Mouse (Mus musculus) forebrain, embryonic 15.5 days (tissue): ENCODE data around the gene Gm28374. TPM values are rescaled to one million over a fixed set of nuclear protein-coding genes. Genes with fewer than 3 reads are reported as not detected.
"Not testable (repeated sequence)": the region's sequence is repeated elsewhere in the genome, so short reads cannot be mapped to it uniquely, and the experiment has no call there.

Experiments
- ATAC-seq: fragments of 200-750 bp; cut with Nextera tagmentation; replicated peaks from 2 replicates; pipeline ENCODE4 v1.8.0; 2017; ENCODE audit warnings: mild to moderate bottlenecking, moderate TSS enrichment, moderate library complexity
- H3K27ac ChIP-seq: fragments of 300-500 bp; sonication (generic); replicated peaks from 2 replicates; pipeline ENCODE4 v1.5.1; 2015; ENCODE audit warnings: mild to moderate bottlenecking, inconsistent platforms
- H3K27me3 ChIP-seq: fragments of 300-500 bp; sonication (generic); 2 replicates; pipeline ENCODE4 v1.6.1; 2015; ENCODE audit warnings: inconsistent platforms
- H3K36me3 ChIP-seq: fragments of 300-500 bp; sonication (generic); 2 replicates; pipeline ENCODE4 v1.6.1; 2015; ENCODE audit warnings: mild to moderate bottlenecking, inconsistent platforms
- H3K4me1 ChIP-seq: fragments of 300-500 bp; sonication (generic); 2 replicates; pipeline ENCODE4 v1.6.1; 2015; ENCODE audit warnings: inconsistent platforms
- H3K4me2 ChIP-seq: fragments of 300-500 bp; sonication (generic); replicated peaks from 2 replicates; pipeline ENCODE4 v1.6.1; 2015; ENCODE audit warnings: mild to moderate bottlenecking, inconsistent platforms
- H3K4me3 ChIP-seq: fragments of 300-500 bp; sonication (generic); 2 replicates; pipeline ENCODE4 v1.5.1; 2015; ENCODE audit warnings: mild to moderate bottlenecking, inconsistent platforms
- H3K9ac ChIP-seq: fragments of 300-500 bp; sonication (generic); replicated peaks from 2 replicates; pipeline ENCODE4 v1.6.1; 2015; ENCODE audit warnings: mild to moderate bottlenecking, inconsistent platforms
- H3K9me3 ChIP-seq: fragments of 300-500 bp; sonication (generic); 2 replicates; pipeline ENCODE4 v1.6.1; 2016; ENCODE audit warnings: inconsistent platforms
- WGBS: fragments of 180-500 bp; shearing (Covaris S2); methylation state at CpG from one replicate; pipeline ENCODE4 v1.1.7; 2015; ENCODE audit warnings: mixed read lengths; 5-methylcytosine and 5-hydroxymethylcytosine counted together
- polyA plus RNA-seq: library from polyadenylated mRNA; unstranded; fragments of >200 nt; fragmentation: Nextera tagmentation; extraction: Ambion mirVana; gene quantifications from 2 replicates; pipeline ENCODE4 v1.2.1, GENCODE M21; 2015

Gm28374 gene
- polyA plus RNA-seq, 1 experiment from 2014 or later: 2.6 TPM

- H3K4me3 ChIP-seq: peak overlapping the region; percentile 90
- ATAC-seq: peak; percentile 6
- 2% methylated on average over 42 of the region's 44 CpGs for WGBS
These were observed 34.7 kb downstream of the Gm28374 start for GRCm38 (mm10) chr19:6047154-6047898.

GRCm38 (mm10) chr19:6046294-6047153 lies 35.5 kb downstream of the Gm28374 start, which contains the start of gene Syvn1:
Gene Syvn1 (plus strand): TSS chr19:6046576.
- H3K4me3 ChIP-seq: peak within 1 kb of the TSS; percentile 90
- H3K27me3 ChIP-seq: no peaks in the 10 kb centered on the region
- ATAC-seq: peak; percentile 91
- H3K36me3 ChIP-seq: peaks cover 33% of the 10 kb centered on the region
- H3K4me2 ChIP-seq: peak within 1 kb of the TSS; percentile 89
- no peaks in the 10 kb centered on the region for H3K9me3 ChIP-seq
- WGBS: under 1% methylated on average over 65 of the region's 65 CpGs
- H3K9ac ChIP-seq: peak within 1 kb of the TSS; percentile 86
- H3K27ac ChIP-seq: peak within 1 kb of the TSS; percentile 100
- H3K4me1 ChIP-seq: peaks cover 22% of the 10 kb centered on the region

More at GRCm38 (mm10) chr19:6047154-6047898, 34.7 kb downstream of the Gm28374 start:
- Histone ChIP-seq H3K4me1 (peaks cover 20% of the 10 kb centered on the region), H3K9ac (peak overlapping the region; percentile 86), H3K9me3 (no peaks in the 10 kb centered on the region), H3K27me3 (no peaks in the 10 kb centered on the region), H3K27ac (peak overlapping the region; percentile 100), H3K4me2 (peak overlapping the region; percentile 89), H3K36me3 (peaks cover 41% of the 10 kb centered on the region)

GRCm38 (mm10) chr19:6045366-6046293 lies 36.4 kb downstream of the Gm28374 start:
- Histone ChIP-seq H3K4me2 (peak overlapping the region; percentile 89), H3K4me3 (peak overlapping the region; percentile 90), H3K27ac (peak overlapping the region; percentile 100), H3K4me1 (peaks cover 22% of the 10 kb centered on the region), H3K27me3 (no peaks in the 10 kb centered on the region), H3K9me3 (no peaks in the 10 kb centered on the region), H3K36me3 (peaks cover 24% of the 10 kb centered on the region), H3K9ac (peak overlapping the region; percentile 86)
- ATAC-seq: peak; percentile 34
- 17% methylated on average over 20 of the region's 20 CpGs for WGBS

DNA sequence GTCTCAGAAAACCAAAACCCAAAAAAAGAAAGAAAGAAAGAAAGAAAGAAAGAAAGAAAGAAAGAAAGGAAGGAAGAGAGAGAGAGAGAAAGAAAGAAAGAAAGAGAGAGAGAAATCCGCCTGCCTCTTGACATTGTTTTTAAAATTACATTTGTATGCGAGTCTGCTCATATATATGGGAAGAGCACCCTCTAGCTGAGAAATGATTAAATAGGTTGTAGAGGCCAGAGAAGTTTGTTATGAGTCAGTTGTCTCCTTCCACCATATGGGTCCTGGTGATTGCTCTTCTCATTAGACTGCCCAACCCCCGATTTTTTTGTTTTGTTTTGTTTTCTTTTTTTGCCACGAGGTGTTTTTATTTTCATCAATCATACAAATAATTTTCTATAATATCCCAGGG lies 38.0 kb downstream of the Gm28374 start:
- not testable (repeated sequence) for H3K9me3 ChIP-seq, H3K4me2 ChIP-seq, H3K27ac ChIP-seq, H3K9ac ChIP-seq, H3K4me3 ChIP-seq, ATAC-seq, H3K36me3 ChIP-seq, H3K27me3 ChIP-seq
- H3K4me1 ChIP-seq: peaks cover 22% of the 10 kb centered on the region
- WGBS: 61% methylated on average over 4 of the region's 4 CpGs

DNA sequence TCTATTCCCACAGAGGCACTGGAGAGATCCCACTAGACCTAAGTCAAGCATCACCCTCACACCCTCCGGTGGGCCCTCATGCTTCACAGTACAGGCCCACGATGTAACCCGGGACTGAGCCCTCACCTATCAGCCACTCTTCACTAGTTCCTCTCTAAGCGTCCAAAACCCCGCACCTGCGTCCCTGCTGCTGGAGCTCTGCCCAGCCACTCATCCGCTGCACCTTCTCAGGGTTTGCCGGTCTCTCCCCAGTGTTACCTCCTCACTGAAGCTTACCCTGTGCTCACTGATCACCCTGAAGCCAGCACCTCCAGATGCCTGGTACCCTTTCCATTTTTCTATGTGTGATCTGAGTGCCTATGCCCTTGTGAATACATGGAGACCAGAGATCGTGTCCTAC lies 39.8 kb downstream of the Gm28374 start:
- Histone ChIP-seq H3K4me3 (no peak overlapping the region), H3K4me2 (no peak overlapping the region), H3K27me3 (no peaks in the 10 kb centered on the region), H3K9ac (no peak overlapping the region), H3K36me3 (no peaks in the 10 kb centered on the region), H3K27ac (no peak overlapping the region), H3K4me1 (peaks cover 11% of the 10 kb centered on the region), H3K9me3 (no peaks in the 10 kb centered on the region)
- no peak for ATAC-seq
- 79% methylated on average over 9 of the region's 9 CpGs for WGBS

DNA sequence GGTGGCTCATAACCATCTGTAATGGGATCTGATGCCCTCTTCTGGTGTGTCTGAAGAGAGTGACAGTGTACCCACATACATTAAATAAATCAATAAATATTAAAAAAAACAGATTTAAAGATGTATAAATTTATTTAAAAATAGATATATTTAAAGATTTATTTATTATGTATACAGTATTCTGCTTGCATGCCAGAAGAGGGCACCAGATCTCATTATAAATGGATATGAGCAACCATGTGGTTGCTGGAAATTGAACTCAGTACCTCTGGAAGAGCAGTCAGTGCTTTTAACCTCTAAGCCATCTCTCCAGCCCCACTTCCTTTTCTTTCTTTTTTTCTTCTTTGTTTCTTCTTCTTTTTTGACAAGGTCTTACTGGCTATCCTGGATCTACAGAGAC lies 42.1 kb downstream of the Gm28374 start:
- no peaks in the 10 kb centered on the region for H3K36me3 ChIP-seq
- H3K4me1 ChIP-seq: peaks cover 2% of the 10 kb centered on the region; the same call in 1 of the 2 replicates
- no peaks in the 10 kb centered on the region for H3K9me3 ChIP-seq
- H3K27me3 ChIP-seq: no peaks in the 10 kb centered on the region
- ATAC-seq: no peak
- no peak overlapping the region for H3K9ac ChIP-seq
- H3K27ac ChIP-seq: no peak overlapping the region
- no peak overlapping the region for H3K4me2 ChIP-seq
- no peak overlapping the region for H3K4me3 ChIP-seq

- Histone ChIP-seq H3K9me3 (no peaks in the 10 kb centered on the region), H3K9ac (no peak overlapping the region), H3K4me3 (no peak overlapping the region), H3K36me3 (no peaks in the 10 kb centered on the region), H3K4me2 (no peak overlapping the region), H3K27ac (no peak overlapping the region), H3K27me3 (no peaks in the 10 kb centered on the region), H3K4me1 (peaks cover 2% of the 10 kb centered on the region; the same call in 1 of the 2 replicates)
- no peak for ATAC-seq
- WGBS: 84% methylated on average over 7 of the region's 7 CpGs
These were observed 43.7 kb downstream of the Gm28374 start for GRCm38 (mm10) chr19:6038326-6038725.

DNA sequence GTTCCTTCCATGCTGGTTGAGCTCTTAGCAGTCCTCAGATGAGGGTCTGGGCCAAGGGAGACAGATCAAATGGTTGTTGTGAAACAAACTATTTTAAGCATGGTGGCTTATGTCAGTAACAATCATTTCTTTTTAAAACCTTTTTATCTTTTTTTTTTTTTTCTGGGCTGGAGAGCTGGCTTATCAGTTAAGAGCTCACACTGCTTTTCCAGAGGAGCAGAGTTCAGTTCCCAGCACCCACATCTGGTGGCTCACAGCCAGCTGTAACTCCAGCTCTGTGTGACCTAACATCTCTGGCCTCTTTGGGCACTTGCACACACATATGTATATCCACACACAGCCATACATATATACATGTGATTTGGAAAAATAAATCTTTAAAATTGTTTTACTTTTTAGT lies 44.4 kb downstream of the Gm28374 start:
- Histone ChIP-seq H3K27ac (no peak overlapping the region), H3K4me2 (no peak overlapping the region), H3K9ac (no peak overlapping the region), H3K27me3 (no peaks in the 10 kb centered on the region), H3K9me3 (no peaks in the 10 kb centered on the region), H3K4me1 (peaks cover 2% of the 10 kb centered on the region; the same call in 1 of the 2 replicates), H3K36me3 (no peaks in the 10 kb centered on the region), H3K4me3 (no peak overlapping the region)
- no peak for ATAC-seq

GRCm38 (mm10) chr19:6035966-6036585 lies 46.0 kb downstream of the Gm28374 start:
- no peak overlapping the region for H3K4me3 ChIP-seq
- no peak for ATAC-seq
- WGBS: 79% methylated on average over 9 of the region's 9 CpGs
- H3K27me3 ChIP-seq: no peaks in the 10 kb centered on the region
- no peaks in the 10 kb centered on the region for H3K36me3 ChIP-seq
- no peaks in the 10 kb centered on the region for H3K9me3 ChIP-seq
- no peak overlapping the region for H3K4me2 ChIP-seq
- H3K4me1 ChIP-seq: no peaks in the 10 kb centered on the region
- H3K27ac ChIP-seq: no peak overlapping the region
- H3K9ac ChIP-seq: no peak overlapping the region

DNA sequence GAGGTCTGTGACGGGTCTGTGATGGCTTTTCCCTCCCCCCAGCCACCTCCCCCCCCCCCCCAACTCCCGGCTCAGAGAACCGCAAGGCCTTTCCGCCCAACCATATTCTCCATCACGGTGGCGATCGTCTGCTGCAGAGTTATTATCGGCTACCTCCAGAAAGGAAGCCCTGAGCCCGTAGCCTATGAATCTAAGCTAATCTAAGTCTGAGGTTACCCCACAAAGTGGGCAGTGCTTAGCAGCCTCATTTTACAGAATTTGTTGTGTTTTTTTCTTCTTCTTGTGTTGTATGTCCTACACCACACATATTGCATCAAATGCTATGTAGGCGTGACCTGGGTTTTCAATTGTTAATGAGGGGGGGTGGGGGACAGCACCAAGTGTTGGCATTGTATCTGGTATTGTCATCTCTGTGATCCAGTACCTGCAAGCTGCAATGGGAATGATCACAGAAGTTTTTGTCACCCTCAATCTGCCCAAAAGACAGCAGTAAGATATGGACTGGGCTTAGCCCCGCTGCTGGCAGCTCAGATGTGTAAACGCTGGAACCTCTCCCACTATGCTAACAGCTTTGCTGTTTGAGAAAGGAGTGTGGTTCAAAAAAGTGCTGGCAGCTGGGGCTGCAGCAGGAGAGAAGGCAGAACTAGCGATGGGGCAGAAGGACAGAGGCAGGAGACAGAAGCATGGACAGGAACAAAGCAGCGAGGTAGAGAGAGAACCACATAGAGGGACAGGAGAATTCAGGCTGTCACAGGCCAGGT lies 51.4 kb downstream of the Gm28374 start:
- 76% methylated on average over 14 of the region's 14 CpGs for WGBS

DNA sequence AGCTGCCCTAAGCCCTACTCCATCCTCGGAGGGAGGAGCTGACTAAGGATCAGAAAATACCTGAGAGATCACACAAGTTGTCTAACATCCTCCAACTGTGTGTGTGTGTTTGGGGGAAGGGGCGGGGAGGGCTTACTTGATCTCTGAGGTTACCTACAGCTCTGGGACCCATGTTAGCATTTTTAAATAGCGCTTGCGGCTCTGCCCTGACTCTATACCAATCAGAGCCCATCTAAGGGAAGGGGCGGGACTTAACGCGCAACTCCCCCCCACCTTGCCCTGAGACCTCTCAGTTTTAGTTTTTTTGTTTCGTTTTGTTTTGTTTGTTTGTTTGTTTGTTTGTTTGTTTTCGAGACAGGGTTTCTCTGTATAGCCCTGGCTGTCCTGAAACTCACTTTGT lies 52.6 kb downstream of the Gm28374 start:
- Histone ChIP-seq H3K36me3 (no peaks in the 10 kb centered on the region), H3K9me3 (no peaks in the 10 kb centered on the region), H3K4me1 (no peaks in the 10 kb centered on the region), H3K27ac (no peak overlapping the region), H3K4me3 (no peak overlapping the region), H3K4me2 (no peak overlapping the region), H3K27me3 (no peaks in the 10 kb centered on the region), H3K9ac (no peak overlapping the region)
- no peak for ATAC-seq
- WGBS: 77% methylated on average over 9 of the region's 9 CpGs

More for the DNA sequence above, 51.4 kb downstream of the Gm28374 start:
- Histone ChIP-seq H3K27me3 (no peaks in the 10 kb centered on the region), H3K36me3 (no peaks in the 10 kb centered on the region), H3K9me3 (no peaks in the 10 kb centered on the region), H3K4me3 (no peak overlapping the region), H3K4me1 (no peaks in the 10 kb centered on the region), H3K9ac (no peak overlapping the region), H3K4me2 (no peak overlapping the region), H3K27ac (no peak overlapping the region)
- no peak for ATAC-seq
